ENCODE assay signal across 22 mouse cellular contexts in genomic region chr16:92091876-92092275, GRCm38 (mm10). TPM values are rescaled to one million over a fixed set of nuclear protein-coding genes. Genes with fewer than 3 reads are reported as not detected.
DNase-seq lines count a peak whose midpoint lies in the region; ATAC-seq and TF ChIP-seq lines count a peak whose summit lies in the region.
"Had no signal": no experiment of that assay in that cellular context is flagged by ENCODE, and none has a peak within 500 bp of the region (broad histone marks: within the 10 kb centered on the region; RNA-seq: fewer than 3 reads in every experiment).

No protein-coding gene starts in this region.

- H3K9ac ChIP-seq in kidney, postnatal 0 days (ENCODE audit: low read depth, low read length): no peak overlapping the region
- H3K9ac ChIP-seq in midbrain, embryonic 11.5 days (ENCODE audit: low read length): no peak overlapping the region
- no peak overlapping the region for H3K9ac ChIP-seq in midbrain, embryonic 15.5 days
- H3K9ac ChIP-seq: embryonic facial prominence, embryonic 12.5 days; forebrain, embryonic 13.5 days; forebrain, embryonic 15.5 days had no signal

- no peak for DNase-seq in kidney, postnatal 0 days (ENCODE audit: low spot score)
- no peak for DNase-seq in kidney, postnatal 36 days
- DNase-seq in midbrain, embryonic 11.5 days (ENCODE audit: low spot score, missing footprints): peak; percentile 64
- DNase-seq in thymus, adult 18-20 months: no peak
- DNase-seq: adrenal gland, adult 8-10 months; adrenal gland, postnatal 14 days; adrenal gland, postnatal 36 days; cerebellum, adult 11-12 months; cerebellum, adult 2 months; cerebellum, adult 9-10 months; cerebellum, postnatal 10 days; cerebellum, postnatal 25 days had no signal

- H3K4me2 ChIP-seq in kidney, postnatal 0 days (ENCODE audit: low read length): no peak overlapping the region
- H3K4me2 ChIP-seq in midbrain, embryonic 11.5 days: no peak overlapping the region
- no peak overlapping the region for H3K4me2 ChIP-seq in midbrain, embryonic 15.5 days
- H3K4me2 ChIP-seq: embryonic facial prominence, embryonic 12.5 days; forebrain, embryonic 13.5 days; forebrain, embryonic 15.5 days had no signal

- no peaks in the 10 kb centered on the region for H3K9me3 ChIP-seq in kidney, postnatal 0 days (replicated peaks; ENCODE audit: low read length)
- H3K9me3 ChIP-seq in megakaryocyte, embryonic 14.5 days: no peaks in the 10 kb centered on the region
- no peaks in the 10 kb centered on the region for H3K9me3 ChIP-seq in midbrain, embryonic 11.5 days (ENCODE audit: control insufficient read depth, low read length)
- H3K9me3 ChIP-seq in midbrain, embryonic 15.5 days: no peaks in the 10 kb centered on the region
- H3K9me3 ChIP-seq: embryonic facial prominence, embryonic 10.5 days; embryonic facial prominence, embryonic 12.5 days; forebrain, embryonic 13.5 days; forebrain, embryonic 15.5 days had no signal

- no peaks in the 10 kb centered on the region for H3K4me1 ChIP-seq in kidney, postnatal 0 days (replicated peaks; ENCODE audit: insufficient read depth, low read length)
- H3K4me1 ChIP-seq in megakaryocyte, embryonic 14.5 days: peaks cover 7% of the 10 kb centered on the region
- H3K4me1 ChIP-seq in midbrain, embryonic 11.5 days (ENCODE audit: control insufficient read depth, insufficient read depth, low read length): no peaks in the 10 kb centered on the region
- peaks cover 8% of the 10 kb centered on the region; the same call in 1 of the 2 replicates for H3K4me1 ChIP-seq in midbrain, embryonic 15.5 days
- H3K4me1 ChIP-seq: embryonic facial prominence, embryonic 12.5 days; forebrain, embryonic 13.5 days; forebrain, embryonic 15.5 days had no signal

- no peaks in the 10 kb centered on the region for H3K36me3 ChIP-seq in kidney, postnatal 0 days (ENCODE audit: insufficient read depth, low read length)
- H3K36me3 ChIP-seq in megakaryocyte, embryonic 14.5 days (replicated peaks; ENCODE audit: low read length): peaks cover 8% of the 10 kb centered on the region
- no peaks in the 10 kb centered on the region for H3K36me3 ChIP-seq in midbrain, embryonic 11.5 days (ENCODE audit: control insufficient read depth, insufficient read depth, low read length)
- no peaks in the 10 kb centered on the region for H3K36me3 ChIP-seq in midbrain, embryonic 15.5 days (replicated peaks)
- H3K36me3 ChIP-seq: embryonic facial prominence, embryonic 12.5 days; forebrain, embryonic 15.5 days had no signal

- H3K27ac ChIP-seq in kidney, postnatal 0 days: no peak overlapping the region
- no peak overlapping the region for H3K27ac ChIP-seq in midbrain, embryonic 11.5 days (ENCODE audit: low read depth, low read length)
- H3K27ac ChIP-seq in midbrain, embryonic 15.5 days: no peak overlapping the region
- H3K27ac ChIP-seq: embryonic facial prominence, embryonic 10.5 days; embryonic facial prominence, embryonic 12.5 days; forebrain, embryonic 13.5 days; forebrain, embryonic 15.5 days had no signal

- H3K4me3 ChIP-seq in kidney, postnatal 0 days (replicated peaks; ENCODE audit: low read depth, low read length): no peak overlapping the region
- H3K4me3 ChIP-seq in megakaryocyte, embryonic 14.5 days (replicated peaks): peak overlapping the region; percentile 51
- no peak overlapping the region for H3K4me3 ChIP-seq in midbrain, embryonic 11.5 days (ENCODE audit: low read depth, low read length)
- no peak overlapping the region for H3K4me3 ChIP-seq in midbrain, embryonic 15.5 days
- H3K4me3 ChIP-seq: embryonic facial prominence, embryonic 10.5 days; embryonic facial prominence, embryonic 12.5 days; forebrain, embryonic 13.5 days; forebrain, embryonic 15.5 days had no signal

- no peak for ATAC-seq in kidney, postnatal 0 days (replicated peaks; ENCODE audit: low FRiP score, low read depth)
- ATAC-seq in megakaryocyte, adult 5-6 weeks (ENCODE audit: poor library complexity, severe bottlenecking): no peak
- ATAC-seq in midbrain, embryonic 11.5 days (ENCODE audit: low FRiP score): no peak
- no peak for ATAC-seq in midbrain, embryonic 15.5 days (replicated peaks)
- ATAC-seq: forebrain, embryonic 13.5 days; forebrain, embryonic 15.5 days had no signal

- 63% methylated on average over 5 of the region's 5 CpGs for WGBS in kidney, postnatal 0 days
- WGBS in midbrain, embryonic 11.5 days: 59% methylated on average over 5 of the region's 5 CpGs
- 57% methylated on average over 5 of the region's 5 CpGs for WGBS in midbrain, embryonic 15.5 days

- TF ChIP-seq CTCF in kidney, postnatal 0 days (IDR thresholded peaks at IDR 0.05; ENCODE audit: low read depth): peak; percentile 27; the same call in 1 of the 2 replicates

- no peaks in the 10 kb centered on the region for H3K27me3 ChIP-seq in kidney, postnatal 0 days (ENCODE audit: insufficient read depth, low read length)
- no peaks in the 10 kb centered on the region for H3K27me3 ChIP-seq in megakaryocyte, embryonic 14.5 days (replicated peaks)
- no peaks in the 10 kb centered on the region for H3K27me3 ChIP-seq in midbrain, embryonic 11.5 days (ENCODE audit: control insufficient read depth, insufficient read depth, low read length)
- no peaks in the 10 kb centered on the region for H3K27me3 ChIP-seq in midbrain, embryonic 15.5 days (replicated peaks)
- H3K27me3 ChIP-seq: embryonic facial prominence, embryonic 12.5 days; forebrain, embryonic 13.5 days; forebrain, embryonic 15.5 days had no signal

RNA-seq across cellular contexts. Expression of gene Slc5a3, which starts 33.8 kb away (rescaled TPM):
- polyA plus RNA-seq in kidney, postnatal 0 days (2015; fragmentation: Nextera tagmentation; extraction: Ambion mirVana): 13.5 and 13.9 TPM in 2 replicates
- not detected in 2 replicates for polyA plus RNA-seq in megakaryocyte, embryonic 14.5 days (2012; ENCODE audit: insufficient read depth, low replicate concordance)
- total RNA-seq in megakaryocyte, adult 5-6 weeks (2015): 0.65 and 0.78 TPM in 2 replicates
- 0.95 and 1.2 TPM in 2 replicates for total RNA-seq in megakaryocyte, adult 5-6 weeks (2017)
- 11.5 and 13.7 TPM in 2 replicates for polyA plus RNA-seq in midbrain, embryonic 11.5 days (2014; fragmentation: Nextera tagmentation; extraction: Ambion mirVana)
- polyA plus RNA-seq in midbrain, embryonic 15.5 days (2015; fragmentation: Nextera tagmentation; extraction: Ambion mirVana): 18.3 and 21.3 TPM in 2 replicates

RNA-seq across cellular contexts. Expression of gene Gm49711, which starts 33.8 kb away (rescaled TPM):
- polyA plus RNA-seq in kidney, postnatal 0 days (2015; fragmentation: Nextera tagmentation; extraction: Ambion mirVana): 0.13 and 0.29 TPM in 2 replicates
- not detected in 2 replicates for polyA plus RNA-seq in megakaryocyte, embryonic 14.5 days (2012; ENCODE audit: insufficient read depth, low replicate concordance)
- total RNA-seq in megakaryocyte, adult 5-6 weeks (2015): not detected in 2 replicates
- total RNA-seq in megakaryocyte, adult 5-6 weeks (2017): not detected in 2 replicates
- 0.19 TPM in 1 of 2 replicates, not detected in the other for polyA plus RNA-seq in midbrain, embryonic 11.5 days (2014; fragmentation: Nextera tagmentation; extraction: Ambion mirVana)
- polyA plus RNA-seq in midbrain, embryonic 15.5 days (2015; fragmentation: Nextera tagmentation; extraction: Ambion mirVana): 0.72 and 0.73 TPM in 2 replicates
- total RNA-seq: adrenal gland, adult 18-20 months; adrenal gland, adult 8-10 months; adrenal gland, postnatal 14 days; adrenal gland, postnatal 36 days; ES-E14; MEL had no signal
- polyA plus RNA-seq: embryonic facial prominence, embryonic 10.5 days had no signal

RNA-seq across cellular contexts. Expression of gene Mrps6, which starts 33.8 kb away (rescaled TPM):
- 373 and 387 TPM in 2 replicates for polyA plus RNA-seq in kidney, postnatal 0 days (2015; fragmentation: Nextera tagmentation; extraction: Ambion mirVana)
- 13.9 TPM in 1 of 2 replicates, not detected in the other for polyA plus RNA-seq in megakaryocyte, embryonic 14.5 days (2012; ENCODE audit: insufficient read depth, low replicate concordance)
- total RNA-seq in megakaryocyte, adult 5-6 weeks (2015): 8.9 and 10.2 TPM in 2 replicates
- total RNA-seq in megakaryocyte, adult 5-6 weeks (2017): 6.6 and 12.8 TPM in 2 replicates
- polyA plus RNA-seq in midbrain, embryonic 11.5 days (2014; fragmentation: Nextera tagmentation; extraction: Ambion mirVana): 118 and 122 TPM in 2 replicates
- 156 and 163 TPM in 2 replicates for polyA plus RNA-seq in midbrain, embryonic 15.5 days (2015; fragmentation: Nextera tagmentation; extraction: Ambion mirVana)

Comparison
In these comparisons a context has a peak if more than half of its experiments do, and no peak if none do; other contexts are left out.
1. RNA of gene Slc5a3, which starts 33.8 kb away (polyA plus RNA-seq): 18.3 to 21.3 TPM in midbrain, embryonic 15.5 days, 13.5 to 13.9 TPM in kidney, postnatal 0 days and 11.5 to 13.7 TPM in midbrain, embryonic 11.5 days; not detected in megakaryocyte, embryonic 14.5 days; every median in the first group is over 10 times any median in the second.